Mouse (Mus musculus): Measurements from ENCODE around the gene Samd13. TPM values are rescaled to one million over a fixed set of nuclear protein-coding genes. Genes with fewer than 3 reads are reported as not detected.
A peak's percentile ranks its signal among the peaks of the same experiment; 100 is the strongest.

The Samd13 gene
- polyA plus RNA-seq, 1 experiment from 2014 or later: not detected

DNA sequence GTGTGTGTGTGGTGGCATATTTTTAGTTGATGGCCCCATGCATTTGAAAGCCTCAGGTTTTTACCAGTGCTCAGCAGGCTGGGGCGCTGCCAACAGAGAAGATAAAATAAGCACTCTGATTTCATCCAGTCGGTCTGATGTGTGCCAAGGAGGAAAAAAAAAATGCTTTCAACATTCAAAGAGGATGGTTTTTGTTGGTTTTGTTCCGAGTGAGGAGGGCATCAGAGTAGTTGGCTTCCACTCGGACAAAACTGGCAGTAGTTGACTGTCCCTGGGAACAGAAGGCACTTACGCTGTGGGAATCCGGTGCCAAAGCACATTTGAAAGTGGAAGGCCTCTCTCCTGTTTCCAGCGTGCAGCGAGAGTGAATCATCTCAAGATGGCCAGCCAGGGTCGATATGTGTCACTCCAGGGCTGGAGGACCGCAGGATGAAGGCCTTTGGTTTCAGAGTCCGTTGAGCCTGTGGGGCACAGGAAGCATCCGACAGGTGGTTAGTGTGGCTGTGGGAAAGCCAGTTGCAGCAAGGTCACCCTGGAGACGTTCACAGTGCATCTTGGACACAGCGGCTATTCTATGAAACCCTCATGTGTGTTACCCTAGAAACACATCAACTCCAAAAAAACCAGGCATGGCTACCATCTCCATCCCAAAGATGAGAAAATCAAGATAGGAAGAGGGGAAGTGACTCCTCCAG, 64.7 kb downstream of the Samd13 start:
- in situ Hi-C loops (cut with MboI; ENCODE audit: low pct_unique_long_range_greater_than_20kb): no loop called here
- ChIA-PET CTCF (interaction anchor here (1.5 kb wide), 1 partner anchor 8 kb away, joined by 3 read pairs; no protein-coding TSS in a partner anchor), POLR2A (no interaction called here)
- H3K27me3 ChIP-seq: no peaks in the 10 kb centered on the region
- no peak for TF ChIP-seq CTCF (IDR thresholded peaks at IDR 0.05)
- ATAC-seq (no peak), DNase-seq (ENCODE audit: low read depth, low spot score) (no peak)

DNA sequence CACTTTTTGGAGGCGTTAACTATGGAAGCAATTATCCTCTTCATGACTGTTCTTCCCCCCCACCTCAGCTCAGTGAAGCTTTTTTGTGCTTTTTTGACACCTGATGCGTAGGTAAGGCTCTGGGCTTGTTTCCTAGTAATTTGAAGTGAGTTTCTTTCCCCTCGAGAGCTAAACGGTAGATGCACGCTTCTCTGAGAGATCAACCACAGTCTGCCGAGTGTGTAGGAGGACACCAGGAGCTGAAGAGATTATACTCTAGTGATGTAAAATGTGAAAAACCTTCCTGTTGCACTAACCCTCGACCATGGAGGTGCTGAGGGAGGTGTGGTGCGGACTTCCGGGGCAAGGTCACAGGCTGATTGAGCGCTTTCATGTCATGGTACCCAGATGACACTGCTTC, 65.3 kb downstream of the Samd13 start:
- no peaks in the 10 kb centered on the region for H3K27me3 ChIP-seq
- no peak for TF ChIP-seq CTCF (IDR thresholded peaks at IDR 0.05)
- ATAC-seq (no peak), DNase-seq (ENCODE audit: low read depth, low spot score) (no peak)
- POLR2A ChIA-PET: no interaction called here
- in situ Hi-C loops (cut with MboI; ENCODE audit: low pct_unique_long_range_greater_than_20kb): no loop called here
- CTCF ChIA-PET: interaction anchor here (2.3 kb wide), 1 partner anchor 9 kb away, joined by 9 read pairs; no protein-coding TSS in a partner anchor

DNA sequence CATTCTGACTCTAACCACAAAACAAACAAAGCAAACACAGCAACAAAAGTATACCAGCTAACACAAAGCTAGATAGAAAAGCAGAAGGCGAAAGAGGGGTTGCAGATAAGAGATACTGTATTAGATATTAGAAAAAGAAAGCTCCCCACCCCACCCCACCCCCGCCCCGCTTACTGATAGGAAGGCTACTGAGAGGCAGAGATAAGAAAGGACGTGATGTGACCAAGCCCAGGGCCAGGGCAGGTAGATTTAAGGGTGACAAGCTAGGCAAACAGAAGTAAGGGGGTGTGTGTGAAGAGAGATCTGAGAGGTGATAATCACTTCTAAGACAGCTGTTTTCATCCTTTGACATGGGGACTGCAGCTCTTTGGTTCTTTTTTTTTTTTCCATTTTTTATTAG, 67.0 kb downstream of the Samd13 start:
- ATAC-seq: no peak
- TF ChIP-seq CTCF (IDR thresholded peaks at IDR 0.05): no peak
- ChIA-PET CTCF (interaction anchor here (0.6 to 2.3 kb wide), 3 partner anchors 10 to 103 kb away, joined by 3 to 9 read pairs (median 3); no protein-coding TSS in a partner anchor), POLR2A (interaction anchor here (0.5 kb wide), 1 partner anchor 28 kb away, joined by 3 read pairs; no protein-coding TSS in a partner anchor)
- in situ Hi-C loops (cut with MboI; ENCODE audit: low pct_unique_long_range_greater_than_20kb): no loop called here
- no peaks in the 10 kb centered on the region for H3K27me3 ChIP-seq
- DNase-seq (ENCODE audit: low read depth, low spot score): no peak

DNA sequence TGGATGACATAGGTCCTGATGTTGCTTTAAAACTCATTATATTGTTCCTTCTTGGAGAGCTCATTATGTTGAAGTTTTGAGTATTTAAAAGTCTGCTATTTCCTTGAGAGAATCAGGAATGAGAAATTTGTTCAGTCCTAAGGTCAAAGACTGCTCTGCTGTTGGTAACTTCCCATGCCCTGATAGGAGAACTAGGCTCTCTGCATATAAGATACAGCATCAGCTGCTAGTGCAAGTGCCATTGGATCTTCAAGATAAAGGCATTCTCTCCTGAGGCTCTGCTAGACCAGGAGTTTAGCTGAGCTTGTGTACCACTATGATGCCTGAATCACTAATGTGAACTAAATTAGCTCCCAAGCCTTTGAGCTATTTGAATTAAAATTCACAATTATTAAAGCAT, 67.4 kb downstream of the Samd13 start:
- in situ Hi-C loops (cut with MboI; ENCODE audit: low pct_unique_long_range_greater_than_20kb): no loop called here
- no peak for TF ChIP-seq CTCF (IDR thresholded peaks at IDR 0.05)
- H3K27me3 ChIP-seq: no peaks in the 10 kb centered on the region
- ATAC-seq (no peak), DNase-seq (ENCODE audit: low read depth, low spot score) (no peak)
- POLR2A ChIA-PET: interaction anchor here (0.6 kb wide), 1 partner anchor 12 kb away, joined by 3 read pairs; no protein-coding TSS in a partner anchor
- CTCF ChIA-PET: interaction anchor here (0.6 to 2.3 kb wide), 3 partner anchors 10 to 103 kb away, joined by 3 to 9 read pairs (median 3); no protein-coding TSS in a partner anchor

DNA sequence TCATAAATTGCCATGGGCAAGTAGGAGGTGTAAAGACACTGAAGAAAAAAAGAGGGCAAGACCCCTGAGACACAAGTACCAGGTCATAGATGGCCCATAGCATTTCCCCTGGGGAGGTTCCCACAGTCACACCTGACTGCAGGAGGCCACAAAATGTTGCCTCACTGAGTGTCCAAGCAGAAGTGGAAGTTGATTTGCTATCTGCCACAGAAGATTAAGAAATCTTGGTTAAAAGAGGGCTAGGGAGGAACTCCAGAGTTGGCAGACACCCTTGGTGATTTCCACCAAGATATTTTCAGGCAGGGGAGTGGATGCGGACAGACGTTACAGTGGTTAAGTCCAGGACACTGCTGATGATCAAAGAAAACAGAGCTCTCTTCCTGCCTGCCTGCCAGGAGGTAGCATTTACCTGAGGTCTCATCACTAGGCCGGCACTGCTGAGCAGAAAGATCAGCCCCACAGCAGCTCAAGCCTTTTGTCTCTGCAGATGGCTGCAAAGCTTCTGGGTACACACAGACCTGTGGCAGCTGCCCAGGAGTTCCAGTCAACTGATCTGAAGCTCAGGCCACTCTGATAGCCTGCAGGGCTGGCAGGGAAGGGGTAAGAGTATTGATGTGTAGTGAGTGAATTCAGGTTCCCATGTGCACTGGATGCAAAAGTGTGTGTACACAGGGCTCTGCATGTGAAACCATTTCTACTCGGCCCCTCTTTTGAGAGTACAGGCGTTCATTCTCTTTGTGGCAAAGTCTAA, 68.7 kb downstream of the Samd13 start:
- ATAC-seq: peak; percentile 63
- CTCF ChIA-PET: interaction anchor here (0.7 to 1.0 kb wide), 2 partner anchors 9 to 19 kb away, joined by 3 to 4 read pairs; no protein-coding TSS in a partner anchor
- TF ChIP-seq CTCF (IDR thresholded peaks at IDR 0.05): no peak
- in situ Hi-C loops (cut with MboI; ENCODE audit: low pct_unique_long_range_greater_than_20kb): no loop called here
- POLR2A ChIA-PET: no interaction called here
- no peak for DNase-seq (ENCODE audit: low read depth, low spot score)
- no peaks in the 10 kb centered on the region for H3K27me3 ChIP-seq

DNA sequence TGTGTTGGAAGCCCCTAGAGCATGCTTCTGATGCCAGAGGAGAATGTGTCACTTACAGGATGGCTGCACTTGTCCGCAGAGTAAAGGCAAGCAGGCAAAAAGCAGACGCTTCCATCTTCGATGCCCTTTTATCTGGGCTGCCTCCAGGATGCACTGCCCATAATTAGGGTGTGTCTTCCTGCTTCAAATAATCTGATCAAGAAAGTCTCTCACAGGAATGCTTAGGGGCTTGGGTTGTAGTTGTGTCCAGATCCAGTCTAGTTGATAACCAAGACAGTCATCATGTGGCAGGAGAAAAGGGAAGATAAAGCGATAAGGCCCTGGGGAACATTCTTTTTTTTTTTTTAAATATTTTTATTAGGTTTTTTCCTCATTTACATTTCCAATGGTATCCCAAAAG, 69.9 kb downstream of the Samd13 start, which contains the start of gene Dnase2b:
Gene Dnase2b (minus strand): TSS at position 101 of the 400 bp plus-strand sequence.
- no peak for TF ChIP-seq CTCF (IDR thresholded peaks at IDR 0.05)
- no peaks in the 10 kb centered on the region for H3K27me3 ChIP-seq
- POLR2A ChIA-PET: interaction anchor here (1.0 kb wide), 1 partner anchor 11 kb away, joined by 3 read pairs; no protein-coding TSS in a partner anchor
- ATAC-seq (no peak), DNase-seq (ENCODE audit: low read depth, low spot score) (no peak)
- in situ Hi-C loops (cut with MboI; ENCODE audit: low pct_unique_long_range_greater_than_20kb): no loop called here
- CTCF ChIA-PET: no interaction called here

DNA sequence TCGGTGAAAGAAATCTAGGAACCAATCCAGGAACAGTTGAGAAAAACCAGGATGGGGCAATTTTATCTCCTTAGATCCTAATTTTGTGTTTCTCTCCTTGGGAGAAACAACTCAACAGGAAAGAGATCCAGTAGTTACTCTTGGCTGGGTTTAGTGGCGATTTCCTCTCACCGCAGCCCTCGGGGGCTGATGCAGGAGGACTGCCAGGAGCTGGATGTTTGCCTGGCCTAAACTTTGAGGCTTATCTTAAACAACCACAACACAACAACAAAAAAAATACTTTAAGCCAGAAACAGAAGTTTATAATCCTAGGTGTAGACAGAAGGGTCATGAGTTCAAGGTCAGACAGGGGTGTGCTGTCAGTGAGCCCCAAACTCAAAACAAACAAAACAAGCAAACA, 73.6 kb downstream of the Samd13 start:
- in situ Hi-C loops (cut with MboI; ENCODE audit: low pct_unique_long_range_greater_than_20kb): no loop called here
- ChIA-PET POLR2A (no interaction called here), CTCF (interaction anchor here (1.2 to 2.5 kb wide), 3 partner anchors 10 to 13 kb away, joined by 3 to 5 read pairs (median 3); no protein-coding TSS in a partner anchor)
- DNase-seq (ENCODE audit: low read depth, low spot score) (no peak), ATAC-seq (no peak)
- no peaks in the 10 kb centered on the region for H3K27me3 ChIP-seq
- no peak for TF ChIP-seq CTCF (IDR thresholded peaks at IDR 0.05)

DNA sequence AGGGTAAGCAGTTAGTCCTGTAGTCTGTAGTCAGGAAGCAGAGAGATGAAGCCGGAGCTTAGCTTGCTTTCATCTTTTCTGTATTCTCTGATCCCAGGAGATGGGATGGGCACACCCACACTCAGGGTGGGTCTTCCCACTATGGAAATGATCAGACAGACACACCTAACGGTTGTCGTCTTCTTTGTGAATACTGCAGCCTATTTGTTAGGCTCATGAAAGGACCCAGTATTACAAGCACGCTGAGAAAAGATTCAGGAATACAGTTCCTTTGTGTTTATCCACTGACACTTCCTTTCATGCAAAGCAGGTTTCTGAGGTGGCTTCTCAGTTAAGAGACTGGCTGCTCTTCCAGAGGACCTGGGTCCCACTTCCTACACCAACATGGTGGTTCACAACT, 74.1 kb downstream of the Samd13 start:
- ChIA-PET POLR2A (no interaction called here), CTCF (interaction anchor here (1.2 to 2.5 kb wide), 2 partner anchors 12 to 13 kb away, joined by 3 to 5 read pairs; no protein-coding TSS in a partner anchor)
- in situ Hi-C loops (cut with MboI; ENCODE audit: low pct_unique_long_range_greater_than_20kb): no loop called here
- DNase-seq (ENCODE audit: low read depth, low spot score) (no peak), ATAC-seq (no peak)
- H3K27me3 ChIP-seq: no peaks in the 10 kb centered on the region
- TF ChIP-seq CTCF (IDR thresholded peaks at IDR 0.05): no peak

DNA sequence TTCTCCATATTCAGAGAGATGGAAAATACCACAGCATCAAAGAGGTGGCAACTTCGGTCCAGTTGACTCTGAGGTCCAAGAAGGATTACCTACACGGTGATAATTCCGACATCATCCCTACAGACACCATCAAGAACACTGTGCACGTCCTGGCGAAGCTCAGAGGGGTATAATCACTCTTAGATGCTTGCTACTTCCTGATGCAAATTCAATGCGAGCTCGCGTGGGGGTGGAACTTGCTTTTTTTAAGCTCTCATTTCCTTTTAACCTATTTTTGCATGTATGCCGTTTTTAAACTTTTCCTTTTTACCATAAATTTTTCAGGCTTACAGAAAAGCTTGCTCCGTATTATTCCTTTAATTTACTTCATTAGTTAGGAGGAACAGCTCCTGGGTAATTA, 75.1 kb downstream of the Samd13 start:
- ATAC-seq: no peak
- TF ChIP-seq CTCF (IDR thresholded peaks at IDR 0.05): no peak
- no peak for DNase-seq (ENCODE audit: low read depth, low spot score)
- H3K27me3 ChIP-seq: no peaks in the 10 kb centered on the region
- in situ Hi-C loops (cut with MboI; ENCODE audit: low pct_unique_long_range_greater_than_20kb): no loop called here
- ChIA-PET CTCF (interaction anchor here (1.2 kb wide), 1 partner anchor 18 kb away, joined by 4 read pairs; no protein-coding TSS in a partner anchor), POLR2A (interaction anchor here (0.8 kb wide), 1 partner anchor 20 kb away, joined by 4 read pairs; no protein-coding TSS in a partner anchor)

DNA sequence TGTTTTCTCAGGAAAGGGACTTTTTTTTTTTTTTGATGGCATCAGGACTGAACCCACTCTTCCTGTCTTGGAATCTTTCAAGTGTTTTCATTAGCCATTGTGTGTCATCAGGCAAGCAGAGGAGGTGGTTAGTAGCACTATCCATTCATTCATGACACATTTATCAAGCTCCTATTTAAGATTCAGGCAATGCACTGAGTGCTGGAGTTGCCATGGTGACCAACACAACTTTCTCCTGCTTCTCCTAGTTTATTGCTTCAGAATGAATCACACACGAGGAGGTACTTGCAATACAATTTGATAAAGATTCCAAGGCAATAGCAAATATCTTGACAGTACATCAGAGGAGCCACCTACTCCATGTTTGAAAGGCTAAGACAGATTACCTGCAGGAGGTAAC, 78.0 kb downstream of the Samd13 start:
- no peaks in the 10 kb centered on the region for H3K27me3 ChIP-seq
- ChIA-PET POLR2A (interaction anchor here (0.7 to 1.5 kb wide), 2 partner anchors 14 to 39 kb away, joined by 4 read pairs; no protein-coding TSS in a partner anchor), CTCF (interaction anchor here (0.5 to 2.2 kb wide), 6 partner anchors 8 to 42 kb away, joined by 3 to 4 read pairs (median 3); no protein-coding TSS in a partner anchor)
- no peak for TF ChIP-seq CTCF (IDR thresholded peaks at IDR 0.05)
- peak; percentile 94 for ATAC-seq
- peak; percentile 92 for DNase-seq (ENCODE audit: low read depth, low spot score)
- in situ Hi-C loops (cut with MboI; ENCODE audit: low pct_unique_long_range_greater_than_20kb): no loop called here

All from Patski (cell line).